Mouse (Mus musculus) mouse embryonic stem cell (cell line): ENCODE results near the gene Zfand3.

Source experiments
- in situ Hi-C, 2 experiments: fragments of 300-500 bp; cut with MboI; formaldehyde crosslinking; loops; 1 replicate in 1 of 2; 3 replicates in 1 of 2; pipeline ENCODE4 v1.14.3; 2019 to 2020; ENCODE audit warnings: low sequenced_read_pairs in 2 of 2, low pct_unique_long_range_greater_than_20kb in 1 of 2, mixed read lengths in 1 of 2; ENCODE audit not compliant: unreplicated experiment in 1 of 2

Zfand3 gene

DNA sequence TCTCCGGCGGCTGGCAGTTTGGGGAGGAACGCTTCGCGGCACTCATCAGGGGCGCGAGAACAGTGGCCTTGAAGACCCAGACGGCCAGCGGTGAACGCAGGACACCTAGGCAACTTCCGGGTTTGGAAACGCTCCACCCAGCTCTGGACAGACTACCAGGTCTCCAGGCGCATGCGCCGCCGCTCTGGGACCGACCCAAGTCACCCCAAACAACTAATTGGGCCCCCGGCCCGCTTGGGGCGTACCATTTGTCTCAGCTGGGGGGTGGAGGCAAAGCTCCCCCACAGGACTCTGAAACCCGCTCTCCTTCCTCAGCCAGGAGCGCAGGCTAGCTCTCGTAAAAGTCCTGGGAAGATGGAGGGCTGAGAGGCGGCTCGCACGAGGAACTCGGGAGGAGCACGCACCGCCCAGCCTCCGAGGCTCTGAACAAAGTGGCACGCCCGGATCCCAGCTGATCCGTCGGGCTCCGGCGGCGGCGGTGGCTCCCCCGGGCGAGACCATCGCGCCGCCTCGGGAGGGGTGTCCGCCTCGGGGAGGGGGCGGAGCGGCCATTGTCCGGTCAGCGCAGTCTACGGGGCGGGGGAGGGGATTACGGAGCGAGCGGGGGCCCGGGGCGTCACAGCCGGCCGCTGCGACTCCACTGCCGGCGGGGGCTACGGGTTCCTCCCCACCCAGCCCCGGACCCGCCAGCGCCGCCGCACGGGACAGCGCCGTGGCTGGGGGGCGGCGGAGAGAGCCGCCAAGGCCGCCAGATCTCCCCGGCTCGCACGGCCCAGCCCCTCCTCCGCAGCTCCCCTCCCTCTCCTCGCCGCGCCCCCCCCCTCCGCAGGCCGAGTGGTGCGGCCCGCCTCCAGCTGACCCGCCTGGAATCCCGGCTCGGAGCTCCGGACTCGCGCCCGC lies at the start of gene Zfand3:
Gene Zfand3, plus strand, starts transcription at position 531 of the 900 bp plus-strand sequence.
- in situ Hi-C loops, result no loop called here

DNA sequence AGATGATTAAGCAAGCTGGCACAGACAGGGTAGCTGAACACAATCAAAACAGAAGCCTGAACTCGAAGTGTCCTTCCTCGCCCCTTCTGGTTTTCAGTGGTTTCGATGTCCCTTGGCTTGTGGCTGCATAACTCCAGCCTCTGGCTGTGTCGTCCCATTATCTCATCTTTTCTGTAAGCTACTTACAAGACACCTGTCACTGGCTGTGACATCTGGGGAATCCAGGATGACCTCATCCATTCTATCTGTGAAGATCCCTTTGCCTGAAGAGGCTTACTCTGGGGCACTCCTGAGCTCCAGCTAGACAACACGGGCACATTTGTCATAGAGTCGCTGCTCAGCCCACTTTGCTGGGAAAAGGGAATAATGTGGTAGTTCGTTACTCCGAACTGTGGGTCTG lies 48.7 kb upstream of the Zfand3 start:
- in situ Hi-C loops, result no loop called here

- in situ Hi-C loops, result no loop called here
Measured at GRCm38 (mm10) chr17:29963730-29964259, 40.7 kb upstream of the Zfand3 start.

GRCm38 (mm10) chr17:29965506-29965905 lies 39.0 kb upstream of the Zfand3 start:
- in situ Hi-C loops, result no loop called here

DNA sequence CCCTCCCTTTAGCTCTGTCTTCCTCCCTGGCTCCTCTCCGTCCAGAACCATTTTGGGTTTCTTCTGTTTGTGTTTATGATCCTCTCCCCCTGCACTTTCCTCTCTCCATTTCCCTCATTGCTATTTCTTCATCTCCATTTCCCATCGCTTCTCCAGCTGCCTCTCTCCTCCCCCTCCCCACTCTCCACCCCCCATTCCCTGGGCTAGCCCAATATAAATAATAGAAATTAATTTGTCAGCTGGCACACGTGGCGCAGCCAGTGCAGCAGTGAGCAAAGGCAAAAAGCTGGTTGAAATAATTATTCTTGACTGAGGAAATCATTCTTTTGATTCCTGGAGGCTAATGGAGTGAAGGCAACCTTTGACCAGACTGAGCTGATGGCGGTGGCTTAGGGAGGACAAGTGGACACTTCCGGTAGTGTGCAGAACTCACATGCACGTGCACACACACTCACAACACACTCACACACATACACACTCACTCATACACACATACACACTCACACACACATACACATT lies 34.4 kb upstream of the Zfand3 start, which contains the start of gene Mdga1:
Gene Mdga1, minus strand, starts transcription at position 51 of the 519 bp plus-strand sequence.
- in situ Hi-C loops, result no loop called here

GRCm38 (mm10) chr17:29971761-29972432 lies 32.6 kb upstream of the Zfand3 start:
- in situ Hi-C loops, result no loop called here

GRCm38 (mm10) chr17:29973226-29973625 lies 31.3 kb upstream of the Zfand3 start:
- in situ Hi-C loops, result no loop called here

GRCm38 (mm10) chr17:29975731-29976130 lies 28.8 kb upstream of the Zfand3 start:
- in situ Hi-C loops, result no loop called here

GRCm38 (mm10) chr17:29979020-29979419 lies 25.5 kb upstream of the Zfand3 start:
- in situ Hi-C loops, result no loop called here

- in situ Hi-C loops, result no loop called here
Measured at GRCm38 (mm10) chr17:29979841-29980240, 24.7 kb upstream of the Zfand3 start.

DNA sequence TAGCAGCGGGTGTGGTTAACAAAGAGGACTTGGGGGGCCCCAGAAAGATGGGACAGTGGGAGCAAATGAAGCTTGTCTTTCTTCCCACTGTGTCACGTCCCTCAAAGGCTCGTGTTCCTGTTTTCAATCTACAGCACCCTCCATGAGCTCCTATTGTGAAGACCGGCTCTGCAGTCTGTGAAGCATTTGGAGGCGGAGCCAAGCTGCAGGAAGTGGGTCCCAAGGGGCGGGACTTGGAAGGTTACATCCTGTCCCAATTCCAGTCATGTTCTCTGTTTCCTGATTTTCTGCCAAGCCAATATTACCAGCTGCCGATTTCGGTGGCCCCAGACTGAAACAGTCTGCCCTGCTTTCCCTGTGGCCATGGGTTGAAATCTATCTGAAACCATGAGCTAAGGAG lies 23.0 kb upstream of the Zfand3 start:
- in situ Hi-C loops, result no loop called here

DNA sequence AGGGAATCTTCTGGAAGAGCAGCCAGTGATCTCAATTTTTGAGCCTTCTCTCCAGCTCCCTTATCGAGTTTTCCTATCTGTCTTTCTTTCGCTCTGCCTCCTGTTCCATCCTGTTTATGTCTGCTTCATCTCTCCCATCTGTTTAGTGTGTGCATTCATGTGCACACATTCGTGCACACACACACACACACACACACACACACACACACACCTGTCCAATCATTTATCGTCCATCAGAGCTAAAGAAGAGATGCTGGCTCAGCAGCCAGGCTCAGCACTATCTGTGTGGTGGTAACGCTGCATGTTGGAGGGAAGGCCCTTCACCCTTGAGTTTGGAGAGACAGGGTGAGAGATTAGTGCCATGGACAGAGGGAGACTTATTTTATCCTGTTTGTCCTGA lies 21.3 kb upstream of the Zfand3 start:
- in situ Hi-C loops, result no loop called here

GRCm38 (mm10) chr17:29984931-29985330 lies 19.6 kb upstream of the Zfand3 start:
- in situ Hi-C loops, result no loop called here

DNA sequence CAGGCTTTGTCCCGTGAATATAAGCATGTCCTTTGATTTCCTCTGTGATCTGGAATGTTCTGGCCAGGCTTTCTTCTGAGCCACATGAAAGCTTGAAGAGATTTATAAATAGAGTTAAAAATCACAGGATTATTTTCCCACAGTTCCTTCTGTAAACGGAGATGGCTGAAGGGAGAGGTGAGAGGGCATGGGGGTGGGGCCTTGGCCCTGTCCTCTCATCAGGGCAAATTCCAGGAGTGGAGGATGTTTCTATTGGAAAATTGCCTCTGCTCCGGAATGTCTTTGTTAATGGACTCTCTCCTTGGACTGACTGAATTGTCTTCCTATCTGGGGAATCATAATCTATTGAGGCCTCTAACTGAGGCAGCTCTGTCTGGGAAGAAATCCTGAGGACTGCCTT lies 19.0 kb upstream of the Zfand3 start:
- in situ Hi-C loops, result no loop called here

DNA sequence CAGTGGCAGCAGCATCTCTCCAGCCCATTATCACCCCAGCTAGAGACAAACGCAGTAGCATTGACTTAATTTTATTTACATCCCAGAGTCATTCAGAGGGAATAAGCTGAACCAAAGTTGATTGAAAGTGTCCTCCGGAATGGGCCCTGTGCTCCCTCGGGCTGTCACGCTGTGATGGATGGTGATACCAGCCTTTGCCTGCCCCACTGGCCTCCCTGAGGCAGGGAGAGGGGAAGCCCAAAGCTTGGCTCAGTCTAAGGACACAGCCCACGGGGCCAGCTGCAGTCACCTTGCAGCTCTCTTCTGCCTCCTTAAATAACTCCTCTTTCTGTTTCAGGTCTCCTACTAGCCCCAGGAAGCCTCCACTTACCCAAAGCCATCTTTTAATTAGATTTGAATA lies 16.4 kb upstream of the Zfand3 start:
- in situ Hi-C loops, result no loop called here

- in situ Hi-C loops, result no loop called here
Measured at GRCm38 (mm10) chr17:29989653-29990052, 14.9 kb upstream of the Zfand3 start.

GRCm38 (mm10) chr17:29990136-29990535 lies 14.4 kb upstream of the Zfand3 start:
- in situ Hi-C loops, result no loop called here

- in situ Hi-C loops, result no loop called here
Measured at GRCm38 (mm10) chr17:29990845-29991244, 13.7 kb upstream of the Zfand3 start.

DNA sequence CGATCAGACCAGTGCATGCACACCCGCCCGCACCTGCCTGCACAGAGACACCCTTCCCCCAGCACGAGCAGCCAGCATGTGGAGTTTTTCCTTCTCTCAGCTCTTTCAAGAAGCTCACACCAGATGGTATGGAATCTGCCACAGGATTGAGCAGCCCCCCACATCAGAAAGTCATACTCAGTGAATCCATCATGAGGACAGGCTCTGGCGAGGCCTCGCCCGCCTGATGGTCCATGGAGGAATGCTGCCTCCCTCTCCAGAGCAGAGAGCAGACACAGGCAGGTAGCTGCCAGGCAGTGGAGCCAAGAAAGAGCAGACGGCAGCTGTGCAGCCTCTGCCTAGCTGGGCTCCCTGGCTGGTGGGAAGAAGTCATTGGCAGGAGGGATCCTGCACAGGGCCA lies 11.0 kb upstream of the Zfand3 start:
- in situ Hi-C loops, result no loop called here
